Mouse (Mus musculus) C2C12 (cell line): ENCODE measurements around the gene 4930404N11Rik. TPM values are rescaled to one million over a fixed set of nuclear protein-coding genes. Genes with fewer than 3 reads are reported as not detected.

Source experiments
- H3K27me3 ChIP-seq: one replicate; pipeline ENCODE4 v1.6.1; 2011; ENCODE audit not compliant: control insufficient read depth, insufficient read depth, insufficient read length
- H3K36me3 ChIP-seq: one replicate; pipeline ENCODE4 v1.6.1; 2011; ENCODE audit not compliant: control insufficient read depth, insufficient read depth
- H3K4me3 ChIP-seq: one replicate; pipeline ENCODE4 v1.5.1; 2011; ENCODE audit warnings: mild to moderate bottlenecking, control low read depth; ENCODE audit not compliant: poor library complexity, insufficient read depth, severe bottlenecking
- H3K79me2 ChIP-seq: one replicate; pipeline ENCODE4 v1.6.1; 2011; ENCODE audit not compliant: control insufficient read depth, insufficient read depth
- H3K79me3 ChIP-seq: one replicate; pipeline ENCODE4 v1.6.1; 2011; ENCODE audit warnings: low read depth, control low read depth
- H3ac ChIP-seq: one replicate; pipeline ENCODE3; 2011; ENCODE audit warnings: low read depth; ENCODE audit not compliant: control insufficient read depth, insufficient read length
- CEBPB ChIP-seq: IDR thresholded peaks from one replicate; pipeline ENCODE4 v1.6.1; 2011; ENCODE audit warnings: low read depth, mild to moderate bottlenecking, control low read depth, moderate library complexity
- CTCF ChIP-seq: IDR thresholded peaks from one replicate; pipeline ENCODE4 v1.5.1; 2011; ENCODE audit not compliant: control insufficient read depth, insufficient read depth, insufficient read length
- FOSL1 ChIP-seq: IDR thresholded peaks from one replicate; pipeline ENCODE4 v1.8.0; 2011; ENCODE audit warnings: mild to moderate bottlenecking, low read length; ENCODE audit not compliant: poor library complexity, insufficient read depth, severe bottlenecking
- MAX ChIP-seq: IDR thresholded peaks from one replicate; pipeline ENCODE4 v1.6.1; 2011; ENCODE audit warnings: mild to moderate bottlenecking, control low read depth
- MYOD1 ChIP-seq: IDR thresholded peaks from one replicate; pipeline ENCODE4 v1.6.1; 2011; ENCODE audit warnings: low read depth; ENCODE audit not compliant: control insufficient read depth, insufficient read length
- MYOG ChIP-seq: IDR thresholded peaks from one replicate; pipeline ENCODE4 v1.6.1; 2011; ENCODE audit not compliant: control insufficient read depth, insufficient read length; ENCODE audit errors: extremely low read depth
- USF1 ChIP-seq: IDR thresholded peaks from one replicate; pipeline ENCODE4 v1.6.1; 2011; ENCODE audit warnings: low read depth, mild to moderate bottlenecking, control low read depth, moderate library complexity
- polyA plus RNA-seq: library from polyadenylated mRNA; unstranded; fragments of >200 nt; fragmentation: generic; extraction: Trizol; gene quantifications from one replicate; pipeline ENCODE4 v1.2.1, GENCODE M21; 2012; ENCODE audit warnings: missing spikeins

The 4930404N11Rik gene
- polyA plus RNA-seq, 1 experiment: 0.51 TPM

DNA sequence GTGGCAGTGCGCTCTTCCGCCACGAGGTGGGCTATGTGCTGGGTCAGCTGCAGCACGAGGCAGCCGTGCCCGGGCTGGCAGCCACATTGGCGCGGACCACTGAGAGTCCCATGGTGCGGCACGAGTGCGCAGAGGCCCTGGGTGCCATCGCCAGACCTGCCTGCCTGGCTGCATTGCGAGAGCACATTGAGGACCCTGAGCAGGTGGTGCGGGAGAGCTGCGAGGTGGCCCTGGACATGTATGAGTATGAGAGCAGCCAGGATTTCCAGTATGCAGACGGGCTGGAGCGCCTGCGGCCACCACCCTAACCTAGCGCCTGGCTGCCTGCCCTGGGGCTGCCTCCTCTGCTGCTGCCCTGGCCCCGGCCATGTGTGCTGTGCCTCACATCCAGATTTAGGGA, 22.1 kb upstream of the 4930404N11Rik start:
- Histone ChIP-seq H3K79me2 (peaks cover 33% of the 10 kb centered on the region), H3K36me3 (peaks cover 34% of the 10 kb centered on the region), H3K79me3 (peaks cover 25% of the 10 kb centered on the region), H3K4me3 (no peak overlapping the region), H3ac (no peak overlapping the region), H3K27me3 (no peaks in the 10 kb centered on the region)
- TF ChIP-seq FOSL1: no peak
- no peak for TF ChIP-seq CEBPB
- no peak for TF ChIP-seq MYOD1
- no peak for TF ChIP-seq MYOG
- TF ChIP-seq CTCF: no peak
- TF ChIP-seq MAX: no peak
- no peak for TF ChIP-seq USF1

- Histone ChIP-seq H3K36me3 (peaks cover 34% of the 10 kb centered on the region), H3ac (peak overlapping the region; percentile 89)
- TF ChIP-seq MYOG (no peak), USF1 (no peak), FOSL1 (no peak), CEBPB (no peak), MAX (no peak)
Measured at GRCm38 (mm10) chr10:81385603-81386306, 20.1 kb upstream of the 4930404N11Rik start.

DNA sequence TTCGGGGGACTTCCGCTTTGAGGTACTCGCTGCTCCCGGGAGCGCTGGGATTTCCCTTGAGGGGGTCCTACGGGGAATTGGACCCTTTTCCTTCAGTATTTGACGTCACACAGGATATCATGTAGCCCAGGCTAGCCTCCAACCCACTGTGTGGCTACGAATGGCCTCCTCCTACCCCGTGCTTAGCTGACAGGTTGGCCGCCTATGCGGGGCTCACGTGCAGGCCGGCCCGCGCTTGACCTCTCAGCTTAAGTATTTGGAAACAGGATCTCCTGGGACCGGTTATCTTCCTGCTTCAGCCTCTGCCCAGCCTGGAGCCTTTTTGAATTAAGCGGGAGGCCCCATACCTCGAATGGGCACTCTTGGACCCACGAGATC, 19.0 kb upstream of the 4930404N11Rik start:
- peak overlapping the region; percentile 89 for H3ac ChIP-seq
- H3K36me3 ChIP-seq: peaks cover 33% of the 10 kb centered on the region
- TF ChIP-seq MAX: no peak
- TF ChIP-seq CEBPB: no peak
- H3K79me3 ChIP-seq: peaks cover 25% of the 10 kb centered on the region
- peaks cover 33% of the 10 kb centered on the region for H3K79me2 ChIP-seq
- H3K27me3 ChIP-seq: no peaks in the 10 kb centered on the region
- peak overlapping the region; percentile 100 for H3K4me3 ChIP-seq

More at GRCm38 (mm10) chr10:81385603-81386306, 20.1 kb upstream of the 4930404N11Rik start:
- peaks cover 33% of the 10 kb centered on the region for H3K79me2 ChIP-seq
- H3K79me3 ChIP-seq: peaks cover 25% of the 10 kb centered on the region
- peak overlapping the region; percentile 100 for H3K4me3 ChIP-seq
- H3K27me3 ChIP-seq: no peaks in the 10 kb centered on the region

GRCm38 (mm10) chr10:81383802-81384604, 18.4 kb upstream of the 4930404N11Rik start, which contains the start of the genes Dohh and Gm48551:
Gene Dohh (plus strand): TSS chr10:81384428.
Gene Gm48551 (plus strand): TSS chr10:81384466.
- Histone ChIP-seq H3K36me3 (peaks cover 28% of the 10 kb centered on the region), H3K27me3 (no peaks in the 10 kb centered on the region), H3ac (peak within 1 kb of the TSS; percentile 89), H3K79me3 (peaks cover 25% of the 10 kb centered on the region), H3K79me2 (peaks cover 33% of the 10 kb centered on the region), H3K4me3 (peak within 1 kb of the TSS; percentile 100)
- no peak for TF ChIP-seq MYOD1
- TF ChIP-seq USF1: peak; percentile 100
- no peak for TF ChIP-seq CTCF
- TF ChIP-seq MAX: peak; percentile 89

GRCm38 (mm10) chr10:81382039-81382438, 16.4 kb upstream of the 4930404N11Rik start:
- H3ac ChIP-seq: no peak overlapping the region
- H3K79me2 ChIP-seq: peaks cover 41% of the 10 kb centered on the region
- H3K36me3 ChIP-seq: peaks cover 10% of the 10 kb centered on the region
- H3K27me3 ChIP-seq: no peaks in the 10 kb centered on the region
- H3K79me3 ChIP-seq: peaks cover 35% of the 10 kb centered on the region
- TF ChIP-seq CEBPB: no peak
- TF ChIP-seq FOSL1: no peak
- no peak for TF ChIP-seq MYOD1
- TF ChIP-seq CTCF: no peak
- no peak for TF ChIP-seq MAX
- H3K4me3 ChIP-seq: no peak overlapping the region
